Mouse (Mus musculus): ENCODE results near the gene U2af1l4.

- TF ChIP-seq POLR2A (IDR thresholded peaks at IDR 0.05; ENCODE audit: borderline replicate concordance, low read depth, low read length): no peak
- TF ChIP-seq CTCF (IDR thresholded peaks at IDR 0.05; ENCODE audit: low read depth, low read length): no peak
Measured at GRCm38 (mm10) chr7:30602583-30602982, 39.5 kb downstream of the U2af1l4 start.

Measured in bone marrow macrophage, adult 2 months (primary cell).